Mouse (Mus musculus) urinary bladder, postnatal 4 days (tissue): ENCODE results near the gene Vgll1.
A peak's percentile ranks its signal among the peaks of the same experiment; 100 is the strongest.

Experiments
- DNase-seq, 2 experiments: peaks; one replicate each; pipeline ENCODE4 v3.0.0; 2021 to 2022; ENCODE audit warnings: low spot score in 2 of 2

Gene Vgll1

DNA sequence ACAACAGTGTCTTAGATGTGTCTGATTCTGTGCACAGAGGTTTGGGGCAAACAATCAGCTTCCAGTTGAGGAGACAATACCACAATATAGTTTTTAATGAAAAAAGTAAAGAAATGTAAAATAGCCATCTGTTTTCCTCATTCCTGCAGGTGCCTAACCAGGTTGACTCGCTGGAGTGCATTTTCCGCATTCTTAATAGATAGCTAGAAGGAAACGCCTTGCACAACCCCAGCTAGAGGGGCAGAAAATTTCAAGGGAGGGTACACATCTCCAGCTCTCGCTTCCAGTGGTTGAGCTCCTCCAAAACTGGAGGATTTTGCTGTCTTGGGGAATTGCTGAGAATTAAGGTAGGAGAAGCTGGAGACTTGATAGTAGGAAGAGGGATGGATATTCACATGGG lies at the start of gene Vgll1:
Vgll1 (plus strand) TSS at position 301 of the 400 bp plus-strand sequence.
- no peak for DNase-seq

DNA sequence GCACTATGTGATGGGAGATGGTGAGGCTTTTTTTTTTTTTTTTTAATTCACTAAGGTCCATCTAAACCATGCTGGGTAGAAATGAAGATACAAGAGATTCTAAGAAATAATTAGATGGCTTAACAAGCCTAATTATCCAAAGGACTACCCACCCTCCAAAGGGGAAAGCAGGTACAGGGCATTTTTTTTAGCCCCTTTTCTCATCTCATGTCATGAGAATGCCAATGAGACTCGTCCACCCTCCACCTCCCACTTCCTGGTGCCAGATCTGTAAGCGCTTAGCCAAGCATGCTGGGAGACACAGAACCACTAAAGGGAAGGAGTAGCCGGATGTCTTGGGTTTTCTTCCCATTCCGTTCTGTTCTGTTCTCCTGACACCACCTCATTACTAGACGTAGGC lies 45.1 kb upstream of the Vgll1 start, which contains the start of gene Brs3:
Brs3 (plus strand) TSS at position 301 of the 400 bp plus-strand sequence.
- no peak for DNase-seq

DNA sequence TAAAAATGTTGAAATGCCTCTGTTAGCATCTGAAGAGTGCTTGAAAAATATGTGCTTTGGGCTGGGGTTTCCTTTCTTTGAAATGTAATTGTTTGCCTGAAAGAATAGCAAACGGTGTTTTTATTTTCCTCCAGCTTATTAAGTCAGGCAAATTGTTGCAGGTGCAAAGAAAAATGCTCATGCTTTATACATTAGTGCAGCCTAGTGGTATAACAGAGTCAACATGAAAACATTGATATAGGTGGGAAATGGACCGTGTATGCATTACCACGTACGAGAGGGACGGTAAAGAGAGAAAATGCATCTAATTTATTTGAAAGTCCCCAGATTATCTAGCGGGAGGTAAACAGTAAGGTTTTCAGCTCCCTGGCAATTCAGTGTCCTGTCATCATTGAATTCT lies 44.0 kb upstream of the Vgll1 start:
- no peak for DNase-seq

DNA sequence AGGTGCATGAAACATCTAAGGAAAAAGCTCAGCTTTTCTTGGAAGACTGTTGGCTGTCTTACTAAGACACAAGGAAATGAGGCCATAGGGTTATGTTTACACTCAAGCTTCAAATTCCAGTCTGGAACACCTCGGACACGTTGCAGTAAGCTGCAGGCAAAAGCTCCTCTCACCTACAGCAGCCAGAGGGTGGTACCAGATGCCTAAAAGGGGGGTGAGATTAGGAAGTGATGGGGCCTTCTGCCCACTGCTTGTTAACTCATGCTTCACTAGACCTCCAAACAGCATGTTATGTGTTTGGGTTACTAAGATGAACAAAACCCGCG lies 35.1 kb upstream of the Vgll1 start:
- no peak for DNase-seq

DNA sequence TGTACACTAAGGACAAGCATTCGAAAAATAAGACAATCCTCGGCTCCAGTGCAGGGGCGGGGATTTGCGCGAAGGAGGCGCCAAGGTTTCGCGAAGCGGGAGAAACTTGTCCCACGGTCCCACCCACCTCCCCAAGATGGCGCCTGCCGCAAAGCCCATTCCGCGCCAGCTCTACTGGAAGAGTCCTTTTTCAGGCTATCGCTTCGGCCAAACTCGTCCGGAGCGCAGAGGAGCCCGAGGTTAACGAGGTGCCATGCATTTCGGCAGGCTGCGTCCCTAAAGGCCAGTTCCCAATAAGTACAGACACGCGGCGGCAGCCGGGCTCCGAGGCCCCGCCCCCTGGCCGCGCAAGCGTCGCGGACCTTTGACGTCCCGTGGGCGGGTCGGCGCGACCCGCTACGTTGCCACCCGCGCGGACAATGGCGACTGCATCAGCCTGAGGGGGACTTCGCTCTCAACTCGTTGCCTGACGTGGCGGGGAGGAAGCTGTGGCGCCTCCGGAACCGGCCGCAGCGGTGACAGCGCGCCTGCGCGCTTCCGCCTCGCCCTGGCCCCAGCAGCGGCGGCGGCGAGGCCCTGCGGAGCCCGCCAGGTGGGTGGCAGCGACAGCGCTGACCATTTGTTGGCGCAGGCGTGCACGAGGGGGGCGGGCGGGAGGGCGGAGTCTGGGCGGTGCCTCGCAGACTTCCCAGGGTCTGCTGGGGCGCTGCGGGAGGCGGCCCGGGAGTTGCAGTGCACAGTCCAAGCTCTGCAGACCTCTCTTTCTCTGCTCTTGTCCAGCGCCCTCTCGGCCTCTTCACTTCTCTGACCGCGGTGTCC lies 34.5 kb upstream of the Vgll1 start, which contains the start of gene Htatsf1:
Htatsf1 (plus strand) TSS at position 410 of the 819 bp plus-strand sequence.
- peak; percentile 77 to 79 for DNase-seq

DNA sequence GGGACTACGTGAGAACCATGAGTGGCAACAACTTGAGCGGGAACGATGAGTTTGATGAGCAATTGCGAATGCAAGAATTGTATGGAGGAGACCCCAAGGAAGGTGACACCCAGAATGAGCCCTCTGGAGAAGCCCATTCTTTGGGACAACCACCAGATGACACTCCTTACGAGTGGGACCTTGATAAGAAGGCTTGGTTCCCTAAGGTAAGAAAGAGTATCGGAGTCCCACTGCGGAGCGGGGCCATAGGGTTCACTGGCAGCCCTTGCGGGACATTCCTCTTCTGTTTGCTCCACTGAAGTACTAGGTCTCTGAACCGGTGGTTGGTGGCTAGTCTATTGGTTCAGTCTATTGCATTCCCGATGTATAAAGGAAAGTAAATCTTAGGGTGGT lies 33.9 kb upstream of the Vgll1 start:
- no peak for DNase-seq

DNA sequence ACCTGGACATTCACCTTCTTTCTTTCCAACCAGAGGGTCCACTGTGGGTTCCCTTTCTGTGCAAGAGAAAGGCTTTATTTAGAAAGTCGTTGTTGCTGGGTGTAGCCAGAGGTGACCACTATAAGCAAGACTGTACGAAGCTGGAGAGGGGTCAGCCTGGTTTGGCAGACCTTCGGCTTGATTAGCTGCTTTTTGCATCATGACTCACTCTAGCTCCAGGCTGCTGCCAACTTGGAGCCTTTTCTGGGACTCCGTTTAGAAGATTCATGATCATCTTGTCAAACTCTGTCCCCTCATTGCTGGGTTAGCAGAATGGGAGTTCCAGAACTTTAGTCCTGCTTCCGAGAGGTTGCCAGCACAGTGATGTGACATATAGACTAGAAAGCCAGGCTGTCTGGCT lies 6.4 kb upstream of the Vgll1 start:
- no peak for DNase-seq

DNA sequence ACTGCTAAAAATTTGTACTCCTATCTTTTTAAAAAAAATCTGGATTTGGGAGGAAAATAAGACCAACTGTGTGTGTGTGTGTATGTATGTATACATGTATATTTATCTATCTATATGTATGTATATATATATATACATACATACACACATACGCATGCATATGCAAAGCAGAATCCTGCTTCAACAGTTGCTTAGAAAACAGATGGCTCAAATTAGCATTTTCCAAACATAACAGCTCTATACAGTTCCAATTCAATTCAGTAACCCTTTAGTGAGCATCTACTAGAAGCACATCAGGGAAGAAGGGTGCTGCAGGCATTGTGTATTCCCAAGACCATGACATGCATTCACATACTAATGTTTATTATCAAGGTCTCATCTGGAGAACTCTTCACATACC lies 15.5 kb downstream of the Vgll1 start:
- DNase-seq = no peak

DNA sequence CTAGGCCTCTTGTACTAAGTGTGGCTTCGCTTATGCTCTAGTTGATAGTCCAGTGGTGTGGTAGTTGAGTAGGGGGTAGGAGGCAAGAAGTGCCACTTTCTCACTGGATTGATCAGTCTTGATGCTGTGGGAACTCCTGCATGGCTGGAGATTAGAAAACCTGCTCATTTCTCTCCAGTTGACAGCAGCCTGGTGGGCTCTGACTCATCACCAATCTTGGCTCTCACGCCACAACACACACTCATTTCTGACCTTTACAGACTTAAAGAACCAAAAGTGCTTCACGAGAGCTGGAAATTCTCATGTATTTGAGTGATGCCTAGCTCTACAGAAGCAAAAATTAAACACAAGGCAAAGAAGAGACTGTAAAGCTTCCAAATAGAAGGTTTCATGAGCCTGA lies 19.1 kb downstream of the Vgll1 start:
- DNase-seq = no peak

DNA sequence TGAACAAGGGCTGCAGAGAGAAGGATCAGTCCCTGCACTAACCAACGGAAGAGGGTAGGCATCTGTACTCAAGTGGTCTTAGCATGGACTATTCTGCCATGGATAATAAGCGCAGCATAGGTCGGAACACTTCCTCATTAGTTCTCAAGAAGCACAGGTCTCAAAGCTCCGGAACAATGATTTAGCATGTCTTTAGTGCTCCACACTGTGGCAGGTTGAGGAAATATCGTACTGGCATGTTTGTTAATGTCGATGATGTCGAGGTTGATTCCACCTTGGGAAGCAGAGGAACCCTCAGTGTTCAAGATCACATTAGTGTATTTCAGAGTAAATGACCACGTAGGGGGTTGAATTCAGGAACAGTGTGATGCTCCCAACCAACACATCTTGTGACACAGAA lies 30.2 kb downstream of the Vgll1 start:
- no peak for DNase-seq

DNA sequence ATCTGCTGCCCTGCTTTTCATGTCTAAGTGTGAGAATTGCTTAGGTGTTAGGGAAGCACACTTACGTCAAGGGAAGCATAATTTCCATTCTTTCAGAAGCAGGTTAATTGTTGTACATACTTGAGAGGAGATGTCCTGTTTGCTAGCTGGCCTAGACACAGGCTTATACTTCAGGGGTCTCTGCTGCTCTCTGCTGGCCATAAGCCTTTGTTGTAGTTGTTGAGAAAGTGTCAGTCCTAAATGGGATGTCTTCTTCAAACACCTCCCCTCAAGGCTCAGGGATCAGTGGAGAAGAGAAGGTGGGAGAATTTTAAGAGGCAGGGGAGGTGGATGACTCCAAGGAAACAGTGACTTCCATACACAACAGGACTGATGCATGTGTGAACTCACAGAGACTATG lies 32.9 kb downstream of the Vgll1 start:
- no peak for DNase-seq

DNA sequence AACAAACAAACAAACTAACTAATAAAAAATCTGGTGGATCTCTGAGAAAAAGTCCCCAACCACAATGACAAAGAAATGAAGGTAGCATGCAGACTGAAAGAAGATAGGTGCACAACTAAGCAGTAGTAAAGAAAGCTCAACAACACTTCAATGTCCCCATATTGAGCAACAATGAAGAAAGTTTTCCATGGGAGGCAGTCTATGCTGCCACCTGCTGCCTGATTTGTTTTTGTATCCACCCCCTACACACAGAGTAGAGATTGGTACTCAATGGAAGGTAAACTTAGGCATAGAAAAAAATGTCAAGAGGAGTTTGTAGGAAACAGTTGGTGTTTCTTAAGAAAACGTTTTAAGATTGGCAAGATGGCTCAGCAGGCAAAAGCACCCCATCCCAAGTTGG lies 42.7 kb downstream of the Vgll1 start:
- no peak for DNase-seq

DNA sequence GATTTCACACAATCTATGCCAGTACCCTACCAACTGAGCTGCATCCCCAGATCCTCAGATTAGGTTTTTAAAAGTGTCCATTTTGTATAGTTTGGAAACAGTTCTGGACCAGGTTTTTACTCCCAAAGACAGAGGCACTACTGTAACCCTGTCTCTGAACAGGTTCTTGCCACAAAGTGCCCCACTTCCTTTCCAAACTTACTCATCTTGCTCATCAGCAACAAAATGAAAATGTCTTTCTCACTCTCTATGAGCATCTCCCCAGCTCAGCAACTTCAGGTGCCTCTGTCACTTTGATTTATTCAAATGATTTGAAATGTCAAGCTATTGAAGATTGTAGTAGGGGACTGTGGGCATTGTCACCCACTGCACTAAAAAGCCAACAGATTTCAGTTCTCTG lies 49.7 kb downstream of the Vgll1 start:
- no peak for DNase-seq

DNA sequence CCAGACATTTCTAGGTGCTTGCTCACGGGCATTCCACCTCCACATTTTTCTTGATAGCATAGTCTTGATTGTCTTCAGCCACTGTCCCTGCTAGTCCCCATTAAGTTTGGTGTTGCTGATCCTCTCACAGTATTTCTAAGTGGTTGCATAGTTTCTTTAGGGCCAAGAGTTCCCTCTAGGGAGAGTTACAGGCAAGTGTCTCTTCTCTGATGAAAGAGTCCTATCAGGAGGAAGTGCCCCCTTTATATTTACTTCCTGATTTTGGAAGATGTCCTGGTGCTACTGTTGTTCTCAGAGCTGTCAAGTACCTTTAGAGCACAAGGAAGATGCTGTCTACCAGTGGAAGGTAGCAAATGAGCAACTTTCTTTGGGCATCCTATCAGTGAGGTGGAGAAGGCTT lies 65.6 kb downstream of the Vgll1 start:
- no peak for DNase-seq
